Mouse (Mus musculus): ENCODE measurements around the gene Jkamp. TPM values are rescaled to one million over a fixed set of nuclear protein-coding genes. Genes with fewer than 3 reads are reported as not detected.

Gene Jkamp
- total RNA-seq, 2 experiments from 2014 or later = 20.8 to 23.1 TPM

- peak; percentile 3 for ATAC-seq (replicated peaks; ENCODE audit: poor library complexity, severe bottlenecking)
Measured at GRCm38 (mm10) chr12:72084261-72085023, 947 bp upstream of the Jkamp start.

DNA sequence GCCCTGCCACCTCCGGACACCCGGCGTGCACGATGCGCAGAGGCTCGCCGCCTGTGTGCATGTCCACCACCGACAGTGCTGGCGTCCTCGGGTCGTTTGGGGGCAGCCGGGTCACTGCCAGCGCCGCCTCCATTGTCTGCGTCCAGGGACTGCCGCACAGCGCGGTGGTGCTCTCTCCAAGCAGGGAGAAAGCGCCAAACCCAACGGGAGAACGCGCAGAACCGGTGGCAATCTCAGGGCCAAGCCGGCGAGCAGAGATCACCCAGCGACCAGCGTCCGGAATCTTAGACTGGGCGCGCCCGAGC lies 413 bp upstream of the Jkamp start:
- no peak; the same call in 1 of the 2 replicates for ATAC-seq (replicated peaks; ENCODE audit: poor library complexity, severe bottlenecking)

- ATAC-seq (replicated peaks; ENCODE audit: poor library complexity, severe bottlenecking) = no peak
Measured at GRCm38 (mm10) chr12:72086166-72086825, 907 bp downstream of the Jkamp start.

DNA sequence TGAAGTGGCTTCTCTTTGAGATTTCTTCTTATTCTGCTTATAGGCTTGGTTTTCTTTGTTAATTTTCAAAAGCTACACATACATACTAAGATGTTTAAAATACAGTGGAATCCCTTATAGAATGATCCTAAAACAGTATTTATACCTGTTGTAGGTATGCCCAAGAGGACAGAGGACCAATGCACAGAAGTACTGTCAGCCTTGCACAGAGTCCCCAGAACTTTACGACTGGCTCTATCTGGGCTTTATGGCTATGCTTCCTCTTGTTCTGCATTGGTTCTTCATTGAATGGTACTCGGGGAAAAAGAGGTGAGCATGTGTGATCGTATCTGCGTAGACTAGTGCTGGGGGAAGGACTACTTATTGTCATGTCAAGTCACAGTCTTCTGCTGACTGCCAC lies 4.4 kb downstream of the Jkamp start:
- ATAC-seq (replicated peaks; ENCODE audit: poor library complexity, severe bottlenecking) = no peak

DNA sequence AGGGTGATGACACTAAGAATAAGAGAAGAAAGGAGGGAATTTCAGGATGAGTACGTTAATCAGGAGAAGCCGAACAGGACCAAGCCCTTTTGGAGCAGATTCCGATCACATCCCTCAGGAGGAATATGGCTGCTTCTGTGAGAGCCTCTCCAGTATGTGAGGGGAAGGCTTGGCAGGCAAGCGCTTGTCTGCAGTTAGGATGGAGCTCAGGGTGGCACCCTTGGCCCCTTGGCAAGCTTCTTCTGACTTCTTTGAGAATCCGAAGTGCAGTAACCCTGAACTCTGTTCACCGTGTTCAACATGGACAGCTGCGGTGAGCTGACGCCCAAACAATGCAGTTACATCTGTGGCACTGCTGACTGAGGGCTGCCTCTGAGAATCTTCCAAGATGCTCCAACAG lies 11.6 kb downstream of the Jkamp start:
- ATAC-seq (replicated peaks; ENCODE audit: poor library complexity, severe bottlenecking) = no peak

- ATAC-seq (replicated peaks; ENCODE audit: poor library complexity, severe bottlenecking) = no peak
Measured at GRCm38 (mm10) chr12:72102776-72103175, 17.4 kb downstream of the Jkamp start.

DNA sequence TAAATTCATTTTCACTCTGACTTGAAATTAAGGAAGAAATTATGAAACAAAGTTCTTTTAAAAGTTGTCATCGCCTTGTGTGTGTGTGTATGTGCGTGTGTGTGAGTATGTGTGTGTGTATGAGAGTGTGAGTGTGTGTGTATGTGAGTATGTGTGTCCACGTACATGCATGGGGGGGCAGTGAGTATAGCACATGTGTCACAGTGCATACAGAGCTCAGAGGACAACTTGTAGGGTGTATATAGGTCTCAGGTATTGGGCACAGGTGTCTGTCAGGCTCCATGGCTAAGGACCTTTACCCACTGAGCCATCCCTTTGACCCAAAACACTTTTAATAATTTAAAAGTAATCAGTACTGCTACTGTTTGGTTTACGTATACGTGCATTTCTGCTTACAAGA lies 18.6 kb downstream of the Jkamp start:
- no peak for ATAC-seq (replicated peaks; ENCODE audit: poor library complexity, severe bottlenecking)

GRCm38 (mm10) chr12:72104525-72105281 lies 19.3 kb downstream of the Jkamp start:
- peak; percentile 93 for ATAC-seq (replicated peaks; ENCODE audit: poor library complexity, severe bottlenecking)

GRCm38 (mm10) chr12:72115126-72115525 lies 29.7 kb downstream of the Jkamp start:
- ATAC-seq (replicated peaks; ENCODE audit: poor library complexity, severe bottlenecking) = no peak

GRCm38 (mm10) chr12:72115686-72116345 lies 30.4 kb downstream of the Jkamp start:
- ATAC-seq (replicated peaks; ENCODE audit: poor library complexity, severe bottlenecking) = no peak

- no peak for ATAC-seq (replicated peaks; ENCODE audit: poor library complexity, severe bottlenecking)
Measured at GRCm38 (mm10) chr12:72129203-72129602, 43.8 kb downstream of the Jkamp start.

DNA sequence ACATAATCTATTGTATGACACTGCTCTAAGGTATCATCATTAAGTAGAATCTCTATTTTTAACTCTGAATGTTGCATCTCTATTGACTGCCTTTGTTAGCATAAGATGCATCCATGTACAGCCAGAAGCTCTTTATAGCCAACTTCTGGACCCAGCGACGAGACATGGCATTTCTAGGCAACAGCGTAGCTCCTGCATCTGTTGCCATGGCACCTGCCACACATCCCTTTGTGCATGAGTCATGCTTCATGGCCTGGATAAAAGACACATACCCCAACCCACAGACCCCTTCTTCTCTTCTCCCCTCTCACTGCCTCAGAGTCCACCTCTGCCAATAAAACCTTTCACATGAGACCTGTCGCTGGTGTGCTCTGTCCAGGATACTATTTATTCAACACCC lies 65.4 kb downstream of the Jkamp start:
- ATAC-seq (replicated peaks; ENCODE audit: poor library complexity, severe bottlenecking) = no peak

Other genes with a start within 250 kb of the Jkamp start
- not detected in 2 replicates for gene Gpr135, start 14.5 kb upstream of the Jkamp start, total RNA-seq (2014; fragmentation: Nextera tagmentation)
- gene Gpr135, start 14.5 kb upstream of the Jkamp start, total RNA-seq (2017) = 0.21 TPM in 1 of 2 replicates, not detected in the other
- 0.90 and 1.8 TPM in 2 replicates for gene L3hypdh, start 150 bp upstream of the Jkamp start, total RNA-seq (2014; fragmentation: Nextera tagmentation)
- gene L3hypdh, start 150 bp upstream of the Jkamp start, total RNA-seq (2017) = 0.67 and 0.73 TPM in 2 replicates
- gene Ccdc175, start 99.4 kb downstream of the Jkamp start, total RNA-seq (2014; fragmentation: Nextera tagmentation) = not detected in 2 replicates
- not detected in 2 replicates for gene Ccdc175, start 99.4 kb downstream of the Jkamp start, total RNA-seq (2017)